Mouse (Mus musculus): ENCODE measurements around the gene Dmgdh. TPM values are rescaled to one million over a fixed set of nuclear protein-coding genes. Genes with fewer than 3 reads are reported as not detected.
A peak's percentile ranks its signal among the peaks of the same experiment; 100 is the strongest.

Gene Dmgdh
- total RNA-seq, 2 experiments from 2014 or later, result 0.24 to 0.48 TPM

- DNase-seq (ENCODE audit: low spot score in 2 of 2), result no peak
These were observed 33.0 kb downstream of the Dmgdh start for GRCm38 (mm10) chr13:93707271-93707670.

- DNase-seq (ENCODE audit: low spot score in 2 of 2), result no peak
These were observed 36.1 kb downstream of the Dmgdh start for GRCm38 (mm10) chr13:93710325-93710724.

- DNase-seq (ENCODE audit: low spot score in 2 of 2), result no peak
These were observed 37.0 kb downstream of the Dmgdh start for GRCm38 (mm10) chr13:93711226-93711625.

- DNase-seq (ENCODE audit: low spot score in 2 of 2), result no peak
These were observed 38.1 kb downstream of the Dmgdh start for GRCm38 (mm10) chr13:93712362-93712761.

- DNase-seq (ENCODE audit: low spot score in 2 of 2), result no peak
These were observed 39.6 kb downstream of the Dmgdh start for GRCm38 (mm10) chr13:93713826-93714225.

GRCm38 (mm10) chr13:93717113-93717512 is 42.9 kb downstream of the Dmgdh start:
- DNase-seq (ENCODE audit: low spot score in 2 of 2), result no peak

- DNase-seq (ENCODE audit: low spot score in 2 of 2), result peak; percentile 63 to 77
These were observed 44.7 kb downstream of the Dmgdh start for GRCm38 (mm10) chr13:93718948-93719347.

GRCm38 (mm10) chr13:93721916-93722315 is 47.7 kb downstream of the Dmgdh start:
- DNase-seq (ENCODE audit: low spot score in 2 of 2), result peak; percentile 17 to 63

- DNase-seq (ENCODE audit: low spot score in 2 of 2), result no peak
These were observed 49.2 kb downstream of the Dmgdh start for GRCm38 (mm10) chr13:93723455-93723854.

- DNase-seq (ENCODE audit: low spot score in 2 of 2), result no peak
These were observed 50.0 kb downstream of the Dmgdh start for GRCm38 (mm10) chr13:93724206-93724605.

- DNase-seq (ENCODE audit: low spot score in 2 of 2), result no peak
These were observed 61.0 kb downstream of the Dmgdh start for GRCm38 (mm10) chr13:93735131-93735636.

- no peak for DNase-seq (ENCODE audit: low spot score in 2 of 2)
These were observed 69.9 kb downstream of the Dmgdh start for GRCm38 (mm10) chr13:93744118-93744517.

GRCm38 (mm10) chr13:93752597-93753400 is 78.6 kb downstream of the Dmgdh start:
- DNase-seq (ENCODE audit: low spot score in 2 of 2), result no peak

GRCm38 (mm10) chr13:93755084-93755483 is 80.9 kb downstream of the Dmgdh start:
- DNase-seq (ENCODE audit: low spot score in 2 of 2), result no peak

- no peak for DNase-seq (ENCODE audit: low spot score in 2 of 2)
These were observed 82.4 kb downstream of the Dmgdh start for GRCm38 (mm10) chr13:93756674-93757073.

GRCm38 (mm10) chr13:93757514-93757913 is 83.3 kb downstream of the Dmgdh start:
- DNase-seq (ENCODE audit: low spot score in 2 of 2), result no peak

- DNase-seq (ENCODE audit: low spot score in 2 of 2), result no peak
These were observed 84.1 kb downstream of the Dmgdh start for GRCm38 (mm10) chr13:93758149-93758898.

- no peak for DNase-seq (ENCODE audit: low spot score in 2 of 2)
These were observed 87.6 kb downstream of the Dmgdh start for GRCm38 (mm10) chr13:93761831-93762230.

- DNase-seq (ENCODE audit: low spot score in 2 of 2), result no peak
These were observed 88.6 kb downstream of the Dmgdh start for GRCm38 (mm10) chr13:93762879-93763278.

- DNase-seq (ENCODE audit: low spot score in 2 of 2), result no peak
These were observed 90.2 kb downstream of the Dmgdh start for GRCm38 (mm10) chr13:93764321-93764973.

- no peak for DNase-seq (ENCODE audit: low spot score in 2 of 2)
These were observed 96.9 kb downstream of the Dmgdh start for GRCm38 (mm10) chr13:93771031-93771587.

Data from layer of hippocampus, postnatal 14 days (tissue).